Mouse (Mus musculus): Measurements from ENCODE around the gene Spg20. TPM values are rescaled to one million over a fixed set of nuclear protein-coding genes. Genes with fewer than 3 reads are reported as not detected.

The Spg20 gene
- polyA plus RNA-seq (2021; fragmentation: Nextera tagmentation): 17.7 and 19.0 TPM in 2 replicates
- long read RNA-seq, experiment 1, transcript Spg20-202 (8 exons, 3,567 nt): minor isoform, 32 of 144 reads
- long read RNA-seq, experiment 1, transcript Spg20-204 (9 exons, 3,981 nt): minor isoform, 6 of 144 reads
- long read RNA-seq, experiment 1, transcript Spg20-201 (9 exons, 3,770 nt): major isoform, 81 of 144 reads
- long read RNA-seq, experiment 1, partial matches to known transcripts: 10 of 144 reads
- long read RNA-seq, experiment 1, other reads (novel, unspliced or antisense): 13 of 144 reads
- long read RNA-seq, experiment 2, transcript Spg20-202 (8 exons, 3,567 nt): major isoform, 11 of 38 reads
- long read RNA-seq, experiment 2, transcript Spg20-201 (9 exons, 3,770 nt): minor isoform, 9 of 38 reads
- long read RNA-seq, experiment 2, partial matches to known transcripts: 11 of 38 reads
- long read RNA-seq, experiment 2, other reads (novel, unspliced or antisense): 7 of 38 reads

DNA sequence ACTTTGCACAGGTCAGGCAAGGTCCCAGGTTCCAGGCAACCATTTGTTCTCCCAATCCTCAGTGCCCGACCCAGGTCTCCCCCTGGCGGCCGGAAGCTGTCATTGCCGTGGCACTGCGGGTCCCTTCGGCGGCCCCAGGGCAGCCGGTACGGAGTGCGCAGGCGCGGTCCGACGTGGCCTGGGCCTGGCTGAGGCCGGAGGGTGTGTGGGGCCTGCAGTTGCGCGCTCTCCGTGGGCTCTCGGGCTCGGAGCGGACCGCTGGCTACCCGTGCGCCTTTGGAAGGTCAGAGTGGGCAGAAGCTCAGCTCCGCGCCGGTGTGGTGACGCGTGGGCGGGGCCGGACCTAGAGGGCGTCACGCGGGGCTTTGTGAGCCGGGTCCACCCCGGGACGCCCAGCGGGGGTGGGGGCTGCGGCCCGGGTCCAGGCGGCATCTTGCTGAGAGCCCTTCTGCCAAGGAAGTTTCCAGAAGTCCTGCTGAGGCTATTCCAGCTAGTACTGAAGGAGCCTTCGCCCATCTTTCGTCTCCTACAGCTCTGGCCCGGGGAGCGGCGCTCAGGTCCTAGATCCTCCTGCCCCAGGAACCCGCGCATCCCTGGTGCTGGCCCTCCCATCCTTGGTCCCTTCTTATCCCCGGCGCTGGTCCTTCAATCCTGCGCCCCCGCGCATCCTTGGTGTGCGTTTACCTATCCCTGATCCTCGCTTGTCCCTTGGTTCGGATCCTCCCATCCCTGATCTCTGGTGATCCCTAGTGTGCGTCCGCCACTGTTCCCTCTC is at the start of gene Spg20:
Spg20 (plus strand) TSS at position 174 of the 775 bp plus-strand sequence.

GRCm38 (mm10) chr3:55137039-55137438 is 25.1 kb downstream of the Spg20 start, which contains the start of gene Ccdc169:
Gene Ccdc169 (plus strand): TSS chr3:55137339.

GRCm38 (mm10) chr3:55181766-55182165 is 69.9 kb downstream of the Spg20 start, which contains the start of gene Sohlh2:
Gene Sohlh2 (plus strand): TSS chr3:55182028.

Other genes starting within 250 kb of the Spg20 start
- gene Sertm1, start 196.2 kb upstream of the Spg20 start, polyA plus RNA-seq (2021; fragmentation: Nextera tagmentation): 1.8 and 2.5 TPM in 2 replicates
- 1.0 and 1.6 TPM in 2 replicates for gene Ccna1, start 56.6 kb upstream of the Spg20 start, polyA plus RNA-seq (2021; fragmentation: Nextera tagmentation)
- gene Ccdc169, start 25.2 kb downstream of the Spg20 start, polyA plus RNA-seq (2021; fragmentation: Nextera tagmentation): not detected in 2 replicates
- gene Sohlh2, start 69.9 kb downstream of the Spg20 start, polyA plus RNA-seq (2021; fragmentation: Nextera tagmentation): not detected in 2 replicates
- 128 and 141 TPM in 2 replicates for gene Dclk1, start 130.3 kb downstream of the Spg20 start, polyA plus RNA-seq (2021; fragmentation: Nextera tagmentation)

Data from left cerebral cortex, adult 6 months (tissue).